Mouse (Mus musculus) right cerebral cortex, postnatal 10 days (tissue): ENCODE data around the gene Pitpnm1.
A peak's percentile ranks its signal among the peaks of the same experiment; 100 is the strongest.
"Not testable (repeated sequence)": the region's sequence is repeated elsewhere in the genome, so short reads cannot be mapped to it uniquely, and the experiment has no call there.

Experiments
- DNase-seq, 2 experiments: peaks; one replicate each; pipeline ENCODE4 v3.0.0; 2021; ENCODE audit warnings: low spot score in 2 of 2

Pitpnm1 gene

DNA sequence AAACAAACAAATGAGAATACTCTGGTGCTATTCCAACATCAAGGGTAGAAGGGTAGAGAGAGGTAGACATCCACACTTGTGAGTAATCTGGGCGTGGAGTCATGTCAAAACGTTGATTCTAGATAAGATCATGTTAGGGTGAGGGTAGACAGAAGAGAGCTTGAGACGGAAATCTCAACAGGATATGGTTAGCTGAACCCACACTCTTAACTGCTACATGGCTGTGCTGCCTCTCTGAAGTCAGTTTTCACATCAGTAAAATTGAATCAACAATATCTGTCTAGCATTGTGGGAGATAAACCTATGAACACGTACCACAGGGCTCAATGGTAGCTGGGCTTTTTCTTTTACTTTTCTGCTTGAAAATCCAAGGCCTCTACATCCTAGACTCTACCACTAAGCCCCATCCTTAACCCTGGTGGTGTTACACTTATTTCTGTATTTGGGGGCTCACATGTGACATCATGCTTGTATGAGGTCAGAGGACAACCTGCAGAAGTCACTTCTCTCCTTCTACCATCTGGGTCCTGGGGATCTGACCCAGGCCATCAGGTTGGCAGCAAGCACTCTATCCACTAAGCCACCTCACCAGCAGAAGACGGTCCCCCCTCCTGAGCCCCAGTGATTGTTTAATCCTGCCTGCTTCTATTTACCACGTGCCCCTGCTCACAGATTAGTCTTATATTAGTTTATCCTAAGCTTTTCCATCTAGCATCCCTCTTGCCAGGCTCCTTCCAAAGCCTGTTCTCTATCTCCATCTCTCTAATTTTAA is 20.1 kb downstream of the Pitpnm1 start:
- DNase-seq: peak in 1 of 2 experiments; percentile 29

GRCm38 (mm10) chr19:4120496-4120895 is 20.7 kb downstream of the Pitpnm1 start:
- DNase-seq: peak in 1 of 2 experiments; percentile 31

- peak; percentile 98 to 99 for DNase-seq
Observed at GRCm38 (mm10) chr19:4121097-4121805, 21.5 kb downstream of the Pitpnm1 start.

DNA sequence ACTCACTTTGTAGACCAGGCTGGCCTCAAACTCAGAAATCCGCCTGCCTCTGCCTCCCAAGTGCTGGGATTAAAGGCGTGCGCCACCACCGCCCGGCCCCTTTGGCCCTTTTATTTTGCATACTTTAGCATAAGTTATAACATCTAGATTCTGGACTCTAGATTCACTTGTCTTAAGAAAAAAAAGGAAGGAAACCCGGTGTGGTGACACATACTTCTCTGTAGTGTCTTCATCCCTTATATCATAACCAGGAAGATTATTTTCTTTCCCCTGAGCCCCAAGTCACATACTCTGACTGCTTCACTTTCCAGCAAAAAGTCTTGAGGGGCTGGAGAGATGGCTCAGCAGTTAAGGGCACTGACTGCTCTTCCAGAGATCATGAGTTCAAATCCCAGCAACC is 22.1 kb downstream of the Pitpnm1 start:
- DNase-seq: not testable (repeated sequence)

DNA sequence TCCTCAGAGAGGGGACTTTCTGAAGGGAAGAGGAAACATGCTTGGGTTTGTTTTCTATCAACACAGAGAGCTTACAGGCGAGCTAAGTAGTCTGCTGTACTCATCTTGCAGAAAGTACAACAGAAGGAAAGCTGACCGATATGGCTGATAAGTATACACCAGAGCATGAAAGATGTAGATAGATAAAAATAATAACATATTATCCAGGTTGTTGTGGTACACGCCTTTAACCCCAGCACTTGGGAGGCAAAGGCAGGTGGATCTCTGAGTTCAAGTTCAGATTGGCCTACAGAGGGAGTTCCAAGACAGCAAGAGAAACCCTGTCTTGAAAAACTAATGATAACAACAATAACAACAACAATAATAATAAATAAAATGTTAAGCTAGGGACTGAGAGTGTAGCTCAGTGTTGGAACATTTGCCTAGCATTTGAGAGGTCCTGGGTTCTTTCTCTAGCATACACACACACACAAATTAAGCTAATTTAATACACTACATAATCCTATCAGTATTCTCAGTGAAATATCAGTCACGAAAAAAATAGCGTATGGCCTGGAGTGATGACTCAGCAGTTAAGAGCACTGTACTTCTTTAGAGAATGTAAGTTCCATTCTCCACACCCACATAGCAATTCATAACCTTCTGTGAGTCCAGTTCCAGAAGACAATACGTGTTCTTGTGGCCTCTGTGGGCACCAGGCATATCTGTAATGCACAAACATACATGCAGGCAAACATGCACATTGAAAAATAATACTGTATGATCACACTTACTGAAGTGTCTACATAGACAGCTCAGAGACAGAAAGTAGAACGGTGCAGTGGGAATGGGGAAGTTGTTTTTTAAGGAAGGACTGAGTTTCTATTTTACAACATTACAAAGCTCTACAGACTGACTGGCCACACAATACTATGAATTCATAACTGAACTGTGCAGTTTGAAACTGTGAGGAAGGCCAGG is 22.9 kb downstream of the Pitpnm1 start:
- no peak for DNase-seq

DNA sequence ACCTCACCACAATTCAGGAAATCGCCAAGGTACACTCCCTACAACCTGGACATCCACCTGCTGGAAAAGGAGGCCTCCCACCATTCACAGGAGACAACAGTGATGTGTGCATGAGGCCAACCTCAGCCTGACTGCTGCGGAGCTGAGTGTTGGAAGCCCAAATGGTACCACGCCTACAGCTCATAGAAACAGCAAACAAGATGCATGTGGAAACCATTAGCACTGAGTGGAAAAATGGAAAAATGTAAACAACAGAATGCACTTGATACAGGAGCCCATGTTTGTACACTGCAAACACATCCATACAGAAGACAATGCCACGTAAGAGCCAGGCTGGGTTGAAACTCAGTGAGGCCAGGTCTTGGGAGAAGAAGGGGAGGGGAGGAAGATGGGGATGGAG is 24.6 kb downstream of the Pitpnm1 start:
- no peak for DNase-seq

- peak in 1 of 2 experiments; percentile 45 for DNase-seq
Observed at GRCm38 (mm10) chr19:4125268-4125667, 25.5 kb downstream of the Pitpnm1 start.

DNA sequence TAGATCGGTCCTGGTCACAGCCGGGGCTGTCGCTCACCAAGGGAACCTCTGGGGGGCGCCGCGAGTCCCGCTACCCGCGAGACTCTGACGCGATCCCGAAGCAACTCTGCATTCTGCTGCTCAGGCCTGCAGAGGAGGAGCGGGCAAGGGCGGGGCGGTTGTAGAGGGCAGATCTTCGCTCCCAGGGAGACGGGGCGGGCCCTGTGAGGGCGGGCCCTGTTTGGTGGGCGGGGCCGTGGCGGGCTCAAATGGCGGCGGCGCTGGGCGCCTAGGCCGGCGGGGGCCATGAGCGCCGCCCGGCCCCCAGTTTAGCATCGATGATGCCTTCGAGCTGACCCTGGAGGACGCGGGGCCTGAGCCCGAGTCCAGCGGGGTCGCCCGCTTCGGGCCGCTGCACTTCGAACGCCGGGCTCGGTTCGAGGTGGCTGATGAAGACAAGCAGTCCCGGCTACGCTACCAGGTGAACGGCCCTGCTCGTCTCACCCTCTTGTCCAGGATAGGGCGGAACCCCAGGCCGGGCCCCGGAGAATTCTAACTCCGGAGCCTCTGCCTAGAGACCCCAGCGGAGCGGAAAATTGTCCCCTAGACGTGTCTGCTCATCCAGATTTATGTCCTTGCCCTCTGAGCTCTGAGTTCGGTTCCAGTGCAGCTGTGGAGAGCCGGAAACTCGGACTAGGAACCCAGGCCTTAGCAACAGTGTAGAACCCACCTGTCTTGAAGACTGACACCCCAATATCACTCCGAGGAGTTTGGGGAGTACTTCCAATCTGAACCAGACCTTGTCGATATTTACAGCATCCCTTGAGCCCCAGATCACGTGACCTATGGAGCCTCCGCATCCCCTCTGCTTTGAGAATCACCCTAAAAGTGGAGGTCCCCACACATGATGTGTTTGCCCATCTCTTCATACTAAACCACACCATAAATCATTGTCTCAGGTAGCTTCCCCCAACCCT is 26.2 kb downstream of the Pitpnm1 start, which contains the start of gene Aip:
Gene Aip, minus strand, starts transcription at position 118 of the 956 bp plus-strand sequence.
- peak; percentile 99 for DNase-seq

DNA sequence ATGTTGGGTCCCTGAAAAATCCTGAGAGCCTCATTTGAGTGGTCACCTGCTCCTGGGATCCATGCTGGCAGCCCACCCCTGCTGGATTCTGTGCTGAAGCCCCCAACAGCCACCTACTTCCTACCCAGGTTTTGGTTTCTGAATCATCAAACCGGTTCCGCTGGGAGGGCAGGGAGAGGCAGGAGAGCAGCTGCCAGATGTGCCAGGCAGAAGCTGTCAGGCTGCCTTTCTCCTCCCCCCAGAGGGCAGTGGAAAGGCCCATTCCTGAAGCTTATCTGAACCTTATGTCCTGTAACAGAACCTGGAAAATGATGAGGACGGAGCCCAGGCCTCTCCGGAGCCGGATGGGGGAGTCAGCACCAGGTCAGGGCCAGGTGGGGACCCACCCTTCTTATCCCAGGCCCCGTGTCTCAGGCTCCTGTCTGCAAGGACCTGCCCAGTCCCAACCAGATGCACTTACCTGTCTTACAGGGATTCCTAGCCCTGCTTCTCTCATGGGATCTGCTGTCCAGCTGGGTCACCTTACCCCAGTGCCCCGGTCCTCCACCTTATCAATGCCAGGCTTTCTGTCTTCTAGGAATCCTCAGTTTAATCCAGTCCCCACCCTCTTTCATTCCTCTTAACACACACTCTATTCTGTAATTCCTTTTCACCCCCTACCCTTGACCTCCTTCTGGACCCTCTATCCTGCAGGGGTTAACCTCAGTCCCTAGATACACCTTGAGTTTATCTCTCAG is 27.1 kb downstream of the Pitpnm1 start:
- DNase-seq: no peak

DNA sequence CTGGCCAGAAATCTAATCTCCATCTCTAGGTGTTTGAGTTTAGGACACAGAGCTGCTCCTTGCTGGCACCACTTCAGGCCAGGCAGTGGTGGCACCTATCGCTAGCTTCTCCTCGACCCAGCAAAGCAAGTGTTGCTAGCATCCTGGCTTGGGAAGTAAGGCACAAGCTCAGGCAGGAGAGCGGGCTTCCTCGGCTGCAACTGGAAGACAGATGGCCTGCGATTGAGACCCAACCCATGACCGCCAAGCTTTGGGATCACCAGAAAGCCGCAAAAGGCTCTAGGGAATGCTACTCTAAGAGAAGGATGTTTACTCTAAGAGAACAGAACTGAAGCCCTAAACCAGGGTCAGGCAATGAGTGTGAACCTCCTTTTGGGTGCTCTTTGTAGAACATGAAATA is 29.7 kb downstream of the Pitpnm1 start:
- DNase-seq: no peak

DNA sequence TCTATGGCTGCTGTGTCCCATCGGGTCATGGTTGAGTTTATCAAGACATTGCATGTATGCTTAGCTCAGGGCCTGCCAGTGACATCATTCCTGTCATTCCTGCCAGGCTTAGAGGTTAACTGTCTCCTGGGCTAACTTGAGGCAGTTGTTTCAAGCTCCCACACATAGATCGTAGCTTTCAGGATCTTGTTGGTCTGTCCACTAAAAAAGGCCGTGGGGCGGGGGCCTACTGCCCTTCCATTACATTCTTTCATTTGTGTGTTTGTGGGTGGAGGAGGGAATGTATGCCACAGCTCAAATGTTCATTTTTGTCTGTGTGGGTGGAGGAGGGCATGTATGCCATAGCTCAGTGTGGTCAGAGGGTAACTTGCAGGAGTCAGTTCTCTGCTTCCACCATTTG is 30.3 kb downstream of the Pitpnm1 start:
- DNase-seq: no peak

- no peak for DNase-seq
Observed at GRCm38 (mm10) chr19:4131075-4131474, 31.3 kb downstream of the Pitpnm1 start.

DNA sequence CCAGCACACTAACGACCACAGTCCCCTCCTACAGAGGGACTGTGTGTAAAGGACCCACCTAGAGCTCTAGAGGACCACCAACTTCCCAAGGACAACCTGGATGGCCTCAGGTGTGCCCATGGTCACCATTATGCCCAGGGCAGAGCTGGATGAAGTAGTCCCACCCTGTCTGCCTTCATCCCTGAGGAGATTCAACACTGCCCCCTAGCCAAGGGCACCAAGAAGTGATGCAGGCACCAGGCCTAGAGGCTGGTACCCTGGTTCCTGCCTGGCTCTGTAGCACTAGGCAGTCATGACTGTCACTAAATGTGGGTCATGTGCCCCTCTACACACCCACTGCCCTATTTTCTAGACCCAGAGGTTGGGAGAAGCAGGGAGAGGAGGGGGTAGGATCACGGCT is 32.0 kb downstream of the Pitpnm1 start:
- DNase-seq: no peak

- no peak for DNase-seq
Observed at GRCm38 (mm10) chr19:4134354-4134753, 34.6 kb downstream of the Pitpnm1 start.

DNA sequence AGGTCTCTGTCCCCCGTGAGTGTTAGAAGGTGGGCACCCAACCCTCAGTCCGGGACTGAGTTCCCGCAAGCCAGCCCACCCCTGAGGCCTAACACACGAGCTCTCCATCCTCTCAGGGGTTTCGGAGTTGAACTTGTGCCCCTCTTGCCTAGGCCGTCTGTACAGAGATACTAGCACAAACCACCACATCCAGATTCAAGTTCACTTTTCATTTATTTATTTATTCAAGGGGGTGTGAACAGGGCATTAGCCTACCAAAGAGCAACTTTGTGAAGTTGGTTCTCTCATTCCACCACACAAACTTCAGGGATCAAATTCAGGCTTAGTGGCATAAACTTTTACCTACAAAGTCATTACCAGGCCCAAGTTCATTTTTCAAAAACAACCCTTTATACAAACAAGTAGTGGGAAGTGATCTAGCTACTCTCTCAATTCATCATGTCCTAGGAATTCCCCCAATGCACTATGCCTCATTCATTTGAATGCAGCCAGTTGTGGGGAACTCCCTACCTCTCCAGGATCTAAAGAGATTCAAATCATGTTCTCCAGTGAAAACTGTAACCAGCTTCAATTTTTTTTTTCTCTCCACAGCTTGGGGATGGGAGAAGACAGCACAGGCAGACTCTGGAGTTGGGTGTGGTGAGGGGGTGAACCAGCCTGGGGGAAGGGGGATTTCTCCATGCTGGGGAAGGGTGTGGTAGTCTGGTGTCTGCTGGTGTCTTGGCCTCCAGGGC is 35.6 kb downstream of the Pitpnm1 start:
- not testable (repeated sequence) for DNase-seq

DNA sequence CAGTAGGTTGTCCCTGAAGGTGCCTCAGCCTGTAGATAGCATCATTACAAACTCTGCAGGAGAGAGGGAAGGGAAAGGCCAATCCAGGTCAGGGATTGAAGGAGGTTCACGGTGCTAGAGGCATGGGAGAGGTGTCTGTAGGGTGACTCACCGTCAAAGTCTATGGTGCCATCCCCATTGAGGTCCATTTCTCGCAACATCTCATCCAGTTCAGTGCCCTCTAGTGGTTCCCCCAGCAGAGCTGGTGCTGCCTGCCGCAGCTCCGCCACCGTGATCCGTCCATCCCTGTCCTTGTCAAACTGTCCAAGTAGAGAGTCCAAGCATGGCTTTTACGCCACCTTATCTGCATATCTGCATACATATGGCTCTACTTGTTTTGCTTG is 36.2 kb downstream of the Pitpnm1 start:
- DNase-seq: not testable (repeated sequence)

- no peak for DNase-seq
Observed at GRCm38 (mm10) chr19:4136463-4136862, 36.7 kb downstream of the Pitpnm1 start.

DNA sequence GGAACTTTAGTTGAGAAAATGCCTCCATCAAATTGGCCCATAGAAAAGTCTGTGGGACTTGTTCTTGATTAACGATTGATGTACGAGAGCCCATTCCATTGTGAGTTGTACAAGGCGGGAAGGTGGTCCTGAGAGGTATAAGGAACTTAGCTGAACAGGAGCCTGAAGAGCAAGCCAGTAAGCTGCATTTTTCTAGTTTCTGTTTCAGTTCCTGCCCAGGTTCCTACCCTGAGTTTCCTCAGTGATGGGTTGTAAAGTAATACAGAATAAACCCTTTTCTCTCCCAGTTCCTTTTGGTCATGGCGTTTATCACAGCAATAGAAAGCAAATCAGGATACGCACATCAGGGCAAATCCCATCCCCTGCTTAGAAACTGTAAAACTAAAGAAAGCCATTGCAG is 38.1 kb downstream of the Pitpnm1 start:
- no peak for DNase-seq

DNA sequence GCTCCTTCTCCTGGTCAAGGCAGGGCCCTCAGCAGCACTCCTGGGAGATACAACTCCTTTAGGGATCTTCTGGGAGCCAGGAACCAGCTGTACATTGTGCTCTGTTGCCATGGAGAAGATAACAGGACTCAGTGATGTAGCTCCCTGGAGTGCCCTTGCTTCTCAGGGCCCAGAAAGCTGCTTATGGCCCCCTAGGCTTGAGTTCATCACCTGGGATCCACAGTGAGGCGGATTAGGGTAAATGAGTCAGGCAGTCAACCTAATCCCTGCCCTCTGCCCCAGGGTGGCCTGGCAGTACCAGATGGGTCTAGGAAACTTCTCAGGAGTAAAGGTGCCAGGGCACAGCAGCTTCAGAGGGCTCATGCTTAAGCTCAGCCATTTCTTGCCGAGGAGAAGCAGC is 39.6 kb downstream of the Pitpnm1 start, which contains the start of gene Gpr152:
Gene Gpr152, plus strand, starts transcription at position 342 of the 400 bp plus-strand sequence.
- DNase-seq: no peak
